Mouse (Mus musculus) retina, embryonic 14.5 days (tissue): ENCODE measurements around the gene Gm13124.
A peak's percentile ranks its signal among the peaks of the same experiment; 100 is the strongest.
"Not testable (repeated sequence)": the region's sequence is repeated elsewhere in the genome, so short reads cannot be mapped to it uniquely, and the experiment has no call there.

Experiments used
- DNase-seq: peaks from one replicate; pipeline ENCODE4 v3.0.0-alpha.2; 2015; ENCODE audit warnings: low spot score

The Gm13124 gene

GRCm38 (mm10) chr4:144565034-144565433 is at the start of gene Gm13124:
Gm13124 (minus strand) TSS chr4:144565134.
- no peak for DNase-seq

DNA sequence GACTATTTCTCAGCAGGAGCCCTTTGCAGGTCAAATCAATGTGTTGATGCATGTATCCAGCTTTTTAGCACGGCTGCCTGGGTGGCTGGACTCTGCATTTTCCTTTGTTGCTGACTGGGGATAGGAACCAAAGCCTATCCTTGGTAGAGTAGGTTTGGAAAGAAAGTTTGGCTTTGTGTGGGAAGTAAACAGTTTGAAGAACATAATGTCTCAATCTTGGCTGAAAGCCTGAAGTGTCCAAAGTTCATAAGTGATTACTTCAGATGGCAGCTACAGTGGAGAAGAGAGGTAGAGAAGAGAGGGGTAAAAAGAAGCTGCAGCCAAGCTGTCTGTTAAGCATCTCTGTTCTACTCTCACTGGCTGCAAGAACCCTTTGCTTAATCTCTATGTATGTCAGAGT is 49.7 kb upstream of the Gm13124 start:
- no peak for DNase-seq

DNA sequence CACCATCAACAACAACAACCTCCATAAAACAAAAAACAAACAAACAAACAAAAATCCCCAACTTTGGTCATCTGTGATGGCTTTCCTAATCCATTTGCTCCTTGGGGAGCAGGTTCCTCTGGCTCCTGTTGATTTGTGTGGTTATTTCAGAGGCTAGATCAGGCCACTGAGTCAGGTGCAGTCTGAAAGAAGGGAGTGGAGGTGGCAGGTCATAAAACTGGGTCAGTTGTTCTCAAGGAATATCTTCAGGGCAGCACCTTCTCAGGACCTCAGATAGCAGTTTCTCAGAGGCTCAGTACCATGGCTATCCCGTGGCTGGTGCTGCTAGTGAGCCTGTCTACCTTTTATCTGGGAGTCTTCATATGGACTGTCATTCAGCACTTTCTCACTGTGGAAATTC is 48.5 kb upstream of the Gm13124 start, which contains the start of gene Aadacl4:
Gene Aadacl4, plus strand, starts transcription at position 301 of the 400 bp plus-strand sequence.
- DNase-seq = no peak

GRCm38 (mm10) chr4:144592790-144593189 is 27.9 kb upstream of the Gm13124 start:
- no peak for DNase-seq

DNA sequence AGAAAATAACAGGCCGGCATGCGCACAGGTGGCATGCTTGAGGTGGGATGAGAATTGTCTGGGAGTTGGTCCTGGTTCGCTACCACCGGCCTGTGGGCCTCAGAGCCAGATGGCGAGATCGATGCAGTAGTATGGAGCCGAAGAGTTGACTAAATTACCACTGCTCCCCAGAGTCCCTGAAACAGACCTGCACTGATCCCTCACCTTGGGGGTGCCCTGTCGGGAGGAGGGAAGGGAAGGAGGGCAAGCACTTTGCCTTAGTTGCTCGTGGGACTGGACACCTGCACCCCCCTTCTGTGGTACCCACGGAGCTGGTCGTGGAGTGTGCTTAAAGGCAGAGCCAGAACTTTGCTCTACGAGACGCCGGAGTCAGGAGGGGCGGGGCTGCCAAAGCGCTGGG is 21.3 kb upstream of the Gm13124 start:
- not testable (repeated sequence) for DNase-seq

DNA sequence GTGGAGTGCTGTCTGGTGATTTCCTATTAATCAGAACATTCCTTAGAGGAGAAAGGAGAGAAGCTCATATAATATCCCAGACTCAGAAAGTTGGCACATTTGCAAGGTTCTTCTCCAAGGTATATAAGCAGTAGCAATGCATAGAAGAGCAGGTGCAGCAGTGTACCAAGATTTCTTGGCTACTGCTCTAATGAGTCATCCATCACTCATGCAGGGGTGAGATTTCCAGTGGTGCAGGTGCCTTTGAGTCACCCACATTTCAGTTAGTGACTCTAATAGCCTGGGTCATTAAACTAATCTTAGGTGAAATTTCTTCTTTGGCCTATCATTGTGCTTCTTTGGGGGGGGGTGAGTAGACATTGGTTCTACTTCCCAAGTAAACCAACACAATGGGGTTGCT is 2.8 kb upstream of the Gm13124 start:
- DNase-seq = no peak

DNA sequence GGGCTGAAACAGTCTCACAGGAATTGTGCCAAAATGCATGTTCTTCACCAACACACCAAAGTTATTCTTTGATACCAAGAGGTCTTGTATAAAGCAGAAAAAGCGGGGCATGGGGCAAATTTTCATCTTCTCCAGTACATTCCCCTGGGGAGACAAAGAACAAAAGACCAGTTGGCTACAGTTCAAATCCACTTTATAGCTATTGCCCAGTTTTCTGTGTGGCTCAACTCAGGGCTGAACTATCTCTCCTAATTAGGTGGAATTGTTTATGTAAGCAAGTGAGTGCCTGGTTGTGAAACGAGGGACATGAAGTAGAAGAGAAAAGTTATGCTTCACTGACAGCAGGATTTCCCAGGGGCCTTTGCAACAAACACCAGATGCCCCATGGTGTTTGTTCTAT is 3.7 kb downstream of the Gm13124 start:
- no peak for DNase-seq

DNA sequence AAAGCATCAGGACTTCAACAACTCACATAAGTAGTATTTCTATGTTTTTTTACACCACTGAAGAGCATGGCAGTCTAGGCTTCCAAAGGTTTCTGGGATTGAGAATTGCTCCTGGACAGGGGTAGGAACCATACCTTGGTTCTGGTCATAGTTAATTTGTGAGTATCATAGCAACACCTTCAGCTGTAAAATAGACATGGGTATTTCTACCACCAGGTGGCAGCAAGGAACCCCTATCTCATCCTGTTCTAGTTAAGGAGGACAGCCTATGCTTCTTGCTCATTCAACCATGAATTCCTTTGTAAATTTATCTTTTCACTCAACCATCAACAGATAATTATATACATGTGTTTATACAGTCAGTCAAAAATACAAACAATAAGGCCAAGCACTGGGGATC is 5.1 kb downstream of the Gm13124 start:
- peak; percentile 7 for DNase-seq

- DNase-seq = no peak
Observed at GRCm38 (mm10) chr4:144551156-144551555, 13.8 kb downstream of the Gm13124 start.

DNA sequence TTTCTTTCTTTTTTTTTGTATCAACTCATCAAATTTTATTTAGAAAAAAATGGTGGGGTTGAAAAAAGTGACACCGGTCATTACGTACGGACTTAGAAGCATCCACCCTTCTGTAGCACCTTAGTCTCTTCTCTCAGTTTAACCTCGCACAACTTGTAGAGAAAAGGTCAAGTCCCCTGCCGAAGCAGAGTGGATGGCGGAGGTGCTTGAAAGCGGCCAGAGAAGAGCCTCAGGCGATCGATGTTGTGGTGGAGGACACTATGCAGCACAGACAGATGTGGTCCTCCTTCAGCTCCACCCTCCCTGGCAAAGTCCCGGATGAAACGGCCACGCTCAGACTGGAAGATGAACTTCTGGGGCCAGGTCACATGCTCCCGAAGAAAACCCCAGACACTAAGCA is 19.6 kb downstream of the Gm13124 start:
- not testable (repeated sequence) for DNase-seq

- no peak for DNase-seq
Observed at GRCm38 (mm10) chr4:144544689-144545088, 20.2 kb downstream of the Gm13124 start.

- no peak for DNase-seq
Observed at GRCm38 (mm10) chr4:144519522-144519921, 45.4 kb downstream of the Gm13124 start, which contains the start of gene 9430007A20Rik. 9430007A20Rik (plus strand) TSS chr4:144519822.

DNA sequence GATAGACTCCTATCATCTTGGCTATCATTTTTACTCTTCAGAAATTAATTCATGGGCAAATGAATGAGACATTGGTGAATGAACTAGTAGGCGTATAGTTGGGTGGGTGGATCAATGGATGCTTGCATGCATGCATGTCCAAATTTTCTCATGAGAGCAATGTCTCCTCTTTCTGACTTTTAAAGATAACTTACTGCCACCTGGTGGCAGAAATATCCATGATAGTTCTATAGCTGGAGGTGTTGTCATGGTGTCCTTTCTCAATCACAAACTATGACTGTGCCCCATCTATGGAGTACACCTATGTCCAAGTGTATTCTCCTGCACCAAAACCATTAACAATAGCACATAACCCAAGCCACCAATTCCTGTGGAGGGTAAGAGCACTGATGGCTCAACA is 58.4 kb downstream of the Gm13124 start:
- no peak for DNase-seq
